Mouse (Mus musculus) 3134 (cell line): ENCODE measurements around the gene Utp11.

Experiments used
- DNase-seq: peaks from one replicate; pipeline ENCODE4 v3.0.0-alpha.2; 2011; ENCODE audit warnings: low spot score; ENCODE audit not compliant: insufficient read length; ENCODE audit errors: extremely low read depth

Gene Utp11

GRCm38 (mm10) chr4:124674334-124675032, 18.9 kb downstream of the Utp11 start:
- DNase-seq, result no peak

GRCm38 (mm10) chr4:124672347-124673320, 20.8 kb downstream of the Utp11 start:
- no peak for DNase-seq

- DNase-seq, result no peak
These were observed 21.8 kb downstream of the Utp11 start for GRCm38 (mm10) chr4:124671583-124671982.

GRCm38 (mm10) chr4:124670232-124670631, 23.2 kb downstream of the Utp11 start:
- no peak for DNase-seq

GRCm38 (mm10) chr4:124668078-124668477, 25.3 kb downstream of the Utp11 start:
- DNase-seq, result no peak

- DNase-seq, result no peak
These were observed 25.8 kb downstream of the Utp11 start for GRCm38 (mm10) chr4:124667476-124668033.

GRCm38 (mm10) chr4:124664604-124665003, 28.8 kb downstream of the Utp11 start:
- peak; percentile 42 for DNase-seq

- no peak for DNase-seq
These were observed 29.2 kb downstream of the Utp11 start for GRCm38 (mm10) chr4:124664185-124664584.

GRCm38 (mm10) chr4:124663034-124663433, 30.4 kb downstream of the Utp11 start:
- no peak for DNase-seq

- DNase-seq, result no peak
These were observed 32.8 kb downstream of the Utp11 start for GRCm38 (mm10) chr4:124660603-124661002.

GRCm38 (mm10) chr4:124659251-124660217, 33.9 kb downstream of the Utp11 start:
- no peak for DNase-seq

- DNase-seq, result no peak
These were observed 35.0 kb downstream of the Utp11 start for GRCm38 (mm10) chr4:124658412-124658851.

GRCm38 (mm10) chr4:124657781-124658180, 35.6 kb downstream of the Utp11 start:
- no peak for DNase-seq

GRCm38 (mm10) chr4:124656854-124657650, 36.3 kb downstream of the Utp11 start:
- no peak for DNase-seq

- DNase-seq, result no peak
These were observed 36.9 kb downstream of the Utp11 start, which contains the start of gene Pou3f1 for GRCm38 (mm10) chr4:124656518-124656853. Pou3f1 (plus strand) TSS chr4:124656807.

GRCm38 (mm10) chr4:124652886-124653285, 40.5 kb downstream of the Utp11 start:
- DNase-seq, result peak; percentile 37

GRCm38 (mm10) chr4:124647909-124648308, 45.5 kb downstream of the Utp11 start:
- no peak for DNase-seq

GRCm38 (mm10) chr4:124646591-124646990, 46.8 kb downstream of the Utp11 start:
- DNase-seq, result peak; percentile 43

GRCm38 (mm10) chr4:124644974-124645433, 48.4 kb downstream of the Utp11 start:
- DNase-seq, result no peak
